Mouse (Mus musculus) E14TG2a.4 (cell line): ENCODE measurements at regions not wholly inside any gene's neighbourhood (a gene's known extent, or its start where the extent isn't known, plus 50 kb on each side); places are given as distances from the start of the nearest gene placed in this dataset.

Experiments used
- CTCF ChIP-seq: conservative IDR thresholded peaks from 2 replicates; pipeline ENCODE4 v1.5.1; 2014; ENCODE audit warnings: low read length
- POU5F1 ChIP-seq: IDR thresholded peaks from 2 replicates; pipeline ENCODE4 v1.6.1; 2014; ENCODE audit warnings: low read length, borderline replicate concordance

GRCm38 (mm10) chr11:64164796-64165195 lies 85.5 kb upstream of the Cox10 start:
- TF ChIP-seq CTCF (no peak), POU5F1 (no peak)
